Mouse (Mus musculus): ENCODE results near the gene Rnf8.

The Rnf8 gene

DNA sequence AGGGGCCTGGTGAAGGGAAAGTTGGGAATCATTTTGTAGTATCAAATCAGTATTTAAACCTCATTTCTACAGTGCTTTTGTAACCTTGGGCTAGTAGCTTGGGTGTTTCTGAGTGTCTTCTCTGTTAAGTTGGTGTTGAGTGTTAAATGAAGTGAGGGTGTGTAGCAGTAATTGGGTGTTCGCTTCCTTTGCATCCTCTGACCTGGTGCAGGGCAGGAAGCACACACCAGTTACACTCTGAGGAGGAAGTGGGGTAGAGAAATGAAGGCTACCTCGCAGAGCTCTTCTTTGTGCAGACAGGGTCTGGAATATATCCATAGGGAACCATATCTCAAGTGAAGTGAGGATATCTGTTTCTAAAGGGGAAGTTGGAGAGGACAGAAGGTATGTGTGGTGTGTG lies 66.3 kb downstream of the Rnf8 start:
- no peak for DNase-seq (ENCODE audit: low spot score in 2 of 2)

DNA sequence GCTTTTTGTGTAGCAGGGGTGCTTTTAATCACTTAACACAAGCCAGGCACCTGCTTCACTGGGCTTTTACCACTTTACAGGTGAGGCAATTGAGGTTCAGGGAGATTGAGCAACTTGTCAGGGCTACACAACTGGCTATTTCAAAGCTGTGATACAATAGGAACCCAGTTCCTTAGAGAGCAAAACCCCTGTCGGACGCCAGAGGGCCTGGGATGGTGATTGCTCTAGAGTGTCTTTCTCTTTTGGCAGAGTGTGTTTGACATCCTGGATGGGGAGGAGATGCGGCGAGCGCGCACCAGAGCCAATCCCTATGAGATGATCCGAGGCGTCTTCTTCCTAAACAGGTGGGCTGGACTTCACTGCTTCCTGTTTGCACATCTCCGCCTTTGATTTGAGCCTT lies 67.1 kb downstream of the Rnf8 start:
- DNase-seq (ENCODE audit: low spot score in 2 of 2), result no peak

DNA sequence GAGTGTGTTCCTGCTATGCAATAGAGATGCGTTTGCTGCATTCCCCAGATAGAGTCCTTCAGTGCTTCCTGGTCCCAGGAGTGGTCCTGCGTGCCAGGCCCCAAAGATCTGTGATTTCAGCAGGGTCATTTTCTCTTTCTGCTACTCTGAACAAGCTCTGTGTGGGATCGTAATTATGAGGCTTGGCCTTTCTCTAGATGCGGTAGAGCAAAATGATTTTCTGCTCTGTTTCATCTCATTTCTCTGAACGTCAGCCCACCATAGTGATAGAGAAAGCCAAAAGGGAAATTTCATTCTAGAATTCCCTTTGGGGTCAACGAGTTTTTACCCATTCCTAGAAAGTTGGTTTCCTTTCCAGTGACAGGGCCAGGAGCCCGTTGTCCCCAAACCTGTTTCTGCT lies 67.7 kb downstream of the Rnf8 start:
- no peak for DNase-seq (ENCODE audit: low spot score in 2 of 2)

DNA sequence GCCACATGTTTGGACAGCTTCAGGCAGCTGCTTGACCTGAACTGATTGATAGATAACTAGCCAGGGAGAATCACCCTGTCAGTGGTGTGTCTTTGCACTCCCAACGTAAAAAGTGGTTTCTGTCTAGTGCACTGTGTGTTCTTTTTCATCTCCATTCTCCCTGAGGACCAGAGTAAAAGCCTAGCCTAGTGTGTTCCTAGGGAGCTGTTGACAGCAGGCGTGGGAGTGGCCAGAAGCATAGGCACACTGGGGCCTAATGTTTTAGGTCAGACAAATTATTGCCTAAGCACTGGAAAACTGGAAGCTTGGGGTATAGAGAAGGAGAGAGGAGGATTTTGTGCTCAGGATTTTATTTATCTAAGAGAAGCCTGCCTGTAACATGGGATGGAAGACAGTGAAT lies 68.5 kb downstream of the Rnf8 start:
- no peak for DNase-seq (ENCODE audit: low spot score in 2 of 2)

DNA sequence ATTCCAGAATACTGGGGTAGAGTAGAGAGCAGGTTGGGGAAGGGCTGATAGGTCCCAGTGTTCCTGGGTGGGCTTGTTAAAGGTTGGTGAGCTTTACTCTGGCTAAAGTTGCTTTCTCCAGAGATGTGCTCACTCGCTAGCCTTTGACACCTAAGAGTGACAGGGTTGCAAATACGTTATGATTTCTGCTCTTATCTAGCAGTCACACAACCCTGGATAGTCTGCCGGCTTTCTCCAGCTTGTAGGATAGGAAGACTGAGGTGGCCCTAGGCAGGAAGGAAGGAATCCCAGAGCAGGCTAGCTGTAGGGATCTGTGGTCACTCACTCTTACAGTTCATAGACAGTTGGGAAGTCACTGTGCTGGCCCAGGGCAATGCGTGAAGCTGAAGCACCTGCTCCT lies 69.7 kb downstream of the Rnf8 start:
- DNase-seq (ENCODE audit: low spot score in 2 of 2), result no peak

DNA sequence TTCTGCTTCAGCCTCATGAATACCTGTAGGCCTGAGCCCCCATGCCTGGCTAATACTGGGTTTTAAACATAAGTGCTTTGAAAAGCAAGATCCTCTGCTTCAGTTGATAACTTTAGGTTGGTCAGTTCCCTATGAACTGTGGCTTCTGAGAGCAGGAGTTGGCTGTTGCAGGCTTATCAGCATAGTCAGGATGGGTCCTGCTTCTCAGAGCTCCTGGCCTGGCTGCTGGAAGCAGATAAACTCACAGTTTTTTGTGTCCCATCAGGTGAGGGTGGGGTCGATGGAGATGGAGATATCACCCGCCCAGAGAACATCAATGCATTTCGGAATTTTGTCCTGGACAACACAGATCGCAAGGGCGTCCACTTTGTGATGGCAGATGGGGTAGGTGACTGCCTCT lies 72.2 kb downstream of the Rnf8 start:
- DNase-seq (ENCODE audit: low spot score in 2 of 2), result no peak

DNA sequence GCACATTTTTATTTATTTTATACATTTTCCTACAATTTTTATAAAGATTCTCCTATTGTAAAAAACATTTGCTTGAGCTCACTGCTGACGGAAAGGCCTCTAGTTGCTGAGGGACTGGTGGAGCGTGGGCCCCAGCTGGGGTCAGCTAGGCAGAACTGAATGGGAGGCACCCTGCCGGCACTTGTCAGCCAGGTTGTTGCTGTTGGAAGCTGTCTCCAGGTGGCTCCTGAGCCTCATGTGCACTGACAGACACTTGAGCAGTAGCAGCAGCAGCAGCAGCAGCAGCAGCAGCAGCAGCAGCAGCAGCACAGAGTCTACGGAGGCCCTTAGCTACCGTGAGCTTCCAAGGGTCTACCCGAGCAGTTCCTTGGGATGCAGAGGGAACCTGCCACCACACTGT lies 72.8 kb downstream of the Rnf8 start:
- DNase-seq (ENCODE audit: low spot score in 2 of 2), result no peak

DNA sequence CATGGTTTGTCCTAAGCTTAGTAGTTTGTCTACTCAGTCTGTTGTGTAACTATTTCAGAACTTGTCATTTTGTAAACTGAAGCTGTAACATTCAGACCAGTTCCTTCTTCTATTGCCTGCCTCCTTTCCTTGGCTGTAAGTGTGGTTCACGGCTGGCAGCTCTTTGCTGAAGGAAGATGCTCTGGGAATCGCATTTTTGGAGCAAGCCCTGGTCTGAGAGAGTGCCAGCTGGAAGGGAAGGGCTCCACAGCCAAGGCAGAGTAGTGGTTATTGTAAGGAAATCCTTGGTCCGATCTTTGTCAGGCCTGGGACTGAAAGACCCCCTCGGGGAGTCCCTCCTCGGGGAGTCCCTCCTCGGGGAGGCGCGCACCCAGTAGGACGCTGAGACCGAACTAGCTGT lies 74.0 kb downstream of the Rnf8 start:
- DNase-seq (ENCODE audit: low spot score in 2 of 2), result no peak

DNA sequence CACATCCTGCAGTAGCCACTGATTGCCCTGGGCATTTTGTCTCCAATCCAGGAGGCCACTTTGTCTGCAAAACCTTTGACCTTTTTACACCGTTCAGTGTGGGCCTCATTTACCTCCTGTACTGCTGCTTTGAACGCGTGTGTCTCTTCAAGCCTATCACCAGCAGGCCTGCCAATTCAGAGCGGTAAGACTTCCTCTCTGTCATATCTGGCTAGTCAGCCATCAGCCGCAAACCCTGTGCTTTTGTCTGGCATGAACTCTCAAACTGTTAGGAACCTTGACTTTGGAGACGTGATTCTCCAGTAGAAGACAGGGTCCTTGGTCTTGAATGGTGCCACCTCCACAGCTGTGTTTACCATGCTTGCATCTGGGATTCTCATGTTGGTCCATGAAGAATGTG lies 75.7 kb downstream of the Rnf8 start:
- no peak for DNase-seq (ENCODE audit: low spot score in 2 of 2)

DNA sequence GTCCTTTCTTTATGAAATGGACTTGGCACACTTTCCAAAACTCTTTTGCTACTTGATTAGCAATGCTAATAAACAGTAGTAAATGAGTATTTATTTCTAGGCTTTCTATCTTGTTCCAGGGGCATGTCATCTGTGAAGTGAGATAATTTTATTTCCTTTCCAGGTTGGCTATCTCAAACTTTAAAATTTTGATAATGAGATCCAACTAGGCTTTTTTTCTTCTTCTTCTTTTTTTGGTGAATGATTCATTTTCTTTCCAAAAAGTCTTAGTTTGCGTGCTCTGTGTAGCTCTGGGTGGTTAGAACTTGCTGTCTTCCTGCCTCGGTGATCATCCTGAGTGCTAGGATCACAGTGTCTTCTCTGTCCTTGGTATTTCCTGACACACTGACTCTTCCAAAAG lies 78.2 kb downstream of the Rnf8 start:
- DNase-seq (ENCODE audit: low spot score in 2 of 2), result no peak

DNA sequence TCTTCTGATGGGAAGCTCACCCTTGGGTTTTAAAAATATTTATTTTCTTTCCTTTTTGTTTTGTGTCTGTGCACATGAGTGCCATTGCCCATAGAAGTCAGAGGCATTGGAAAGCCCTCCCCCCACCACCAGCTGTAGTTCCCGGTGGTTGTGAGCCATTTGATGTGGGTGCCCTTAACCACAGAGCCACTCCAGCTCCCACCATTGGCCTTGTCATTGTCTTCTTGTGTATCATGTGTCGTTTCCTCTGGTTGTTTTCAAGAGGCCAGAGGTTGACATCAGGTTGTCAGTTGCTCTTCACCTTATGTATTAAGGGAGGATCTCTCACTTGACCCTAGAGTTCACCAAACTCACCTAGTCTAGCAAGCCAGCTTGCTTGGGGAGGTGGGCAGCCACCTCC lies 79.0 kb downstream of the Rnf8 start:
- DNase-seq (ENCODE audit: low spot score in 2 of 2), result no peak

DNA sequence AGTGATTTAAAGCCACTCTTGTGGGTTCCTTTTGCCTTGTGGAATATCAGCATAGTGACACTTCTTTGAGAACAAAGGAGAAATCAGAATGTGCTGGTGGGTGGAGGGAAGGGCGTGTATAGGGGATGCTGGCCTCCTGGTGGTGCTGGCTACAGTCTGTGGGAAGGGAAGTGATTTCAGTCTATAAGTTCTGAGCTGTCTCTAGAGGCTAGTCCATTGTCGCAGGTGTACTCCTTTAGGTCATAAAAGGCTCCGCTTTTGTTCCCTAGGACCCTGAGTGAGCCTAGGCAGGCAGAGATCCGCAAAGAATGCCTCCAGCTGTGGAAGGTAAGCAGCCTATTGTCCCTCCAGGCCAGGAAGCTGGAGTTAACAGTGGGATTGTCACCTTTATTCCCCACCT lies 79.9 kb downstream of the Rnf8 start:
- DNase-seq (ENCODE audit: low spot score in 2 of 2), result no peak

All from urinary bladder, postnatal 4 days (tissue).